Mouse (Mus musculus) neural tube, embryonic 14.5 days (tissue): ENCODE results near the gene Meis2. TPM values are rescaled to one million over a fixed set of nuclear protein-coding genes. Genes with fewer than 3 reads are reported as not detected.

Experiments
- ATAC-seq: fragments of 200-750 bp; cut with Nextera tagmentation; 2 replicates; pipeline ENCODE4 v1.8.0; 2017; ENCODE audit warnings: low read depth, mild to moderate bottlenecking, moderate TSS enrichment, moderate library complexity
- H3K27ac ChIP-seq: fragments of 300-500 bp; sonication (generic); 2 replicates; pipeline ENCODE4 v1.5.1; 2014; ENCODE audit warnings: low read depth, mild to moderate bottlenecking, control low read depth, low read length, moderate library complexity, mixed read lengths
- H3K27me3 ChIP-seq: fragments of 300-500 bp; sonication (generic); 2 replicates; pipeline ENCODE4 v1.6.1; 2014; ENCODE audit warnings: low read length; ENCODE audit not compliant: control insufficient read depth, insufficient read depth
- H3K36me3 ChIP-seq: fragments of 300-500 bp; sonication (generic); 2 replicates; pipeline ENCODE4 v1.6.1; 2014; ENCODE audit warnings: low read length, mixed read lengths; ENCODE audit not compliant: control insufficient read depth, insufficient read depth
- H3K4me1 ChIP-seq: fragments of 300-500 bp; sonication (generic); 2 replicates; pipeline ENCODE4 v1.6.1; 2014; ENCODE audit warnings: low read length; ENCODE audit not compliant: control insufficient read depth, insufficient read depth
- H3K4me2 ChIP-seq: fragments of 300-500 bp; sonication (generic); 2 replicates; pipeline ENCODE4 v1.6.1; 2014; ENCODE audit warnings: mild to moderate bottlenecking, low read depth, low read length, control low read depth
- H3K4me3 ChIP-seq: fragments of 300-500 bp; sonication (generic); 2 replicates; pipeline ENCODE4 v1.5.1; 2014; ENCODE audit warnings: low read depth, low read length, control low read depth, mixed read lengths
- H3K9ac ChIP-seq: fragments of 300-500 bp; sonication (generic); replicated peaks from 2 replicates; pipeline ENCODE4 v1.6.1; 2014; ENCODE audit warnings: low read depth, mild to moderate bottlenecking, control low read depth, low read length, mixed read lengths
- H3K9me3 ChIP-seq: fragments of 300-500 bp; sonication (generic); 2 replicates; pipeline ENCODE4 v1.6.1; 2016; ENCODE audit warnings: low read length; ENCODE audit not compliant: control insufficient read depth
- WGBS: fragments of 180-500 bp; shearing (Covaris S2); extraction: QIAGEN DNeasy Blood & Tissue Kit; methylation state at CpG from one replicate; pipeline ENCODE4 v1.1.7; 2014; 5-methylcytosine and 5-hydroxymethylcytosine counted together
- polyA plus RNA-seq: library from polyadenylated mRNA; unstranded; fragments of >200 nt; fragmentation: Nextera tagmentation; extraction: Ambion mirVana; gene quantifications from 2 replicates; pipeline ENCODE4 v1.2.1, GENCODE M21; 2014

Meis2 gene
- polyA plus RNA-seq, 1 experiment from 2014 or later, result 117 TPM

DNA sequence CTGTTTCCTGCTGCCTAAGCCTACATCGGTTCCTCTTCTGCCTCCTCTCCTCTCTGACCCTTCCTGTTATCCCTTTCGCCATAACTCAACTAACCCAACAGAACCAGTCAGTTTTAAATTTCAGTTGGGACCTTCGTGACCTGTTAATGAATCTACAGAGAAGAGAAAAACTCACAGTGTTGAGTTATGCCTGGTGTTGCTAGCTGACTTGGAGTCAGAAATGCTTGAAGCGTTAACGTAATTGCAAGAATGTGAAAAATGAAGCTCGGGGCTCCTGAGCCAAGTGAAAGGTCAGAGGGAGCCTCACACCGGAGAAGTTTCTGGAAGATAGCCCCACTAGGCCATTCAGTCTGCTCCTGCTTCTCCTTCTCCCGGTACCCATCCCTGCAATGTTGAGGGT is 18.3 kb downstream of the Meis2 start:
- H3K9me3 ChIP-seq, result no peaks in the 10 kb centered on the region
- no peak for ATAC-seq
- WGBS, result 64% methylated on average over 8 of the region's 8 CpGs
- H3K27me3 ChIP-seq, result no peaks in the 10 kb centered on the region
- no peak overlapping the region for H3K27ac ChIP-seq
- no peaks in the 10 kb centered on the region for H3K36me3 ChIP-seq
- peaks cover 25% of the 10 kb centered on the region for H3K4me1 ChIP-seq
- H3K4me2 ChIP-seq, result no peak overlapping the region
- H3K4me3 ChIP-seq, result no peak overlapping the region
- H3K9ac ChIP-seq, result no peak overlapping the region

GRCm38 (mm10) chr2:116045048-116045447 is 20.6 kb downstream of the Meis2 start:
- Histone ChIP-seq H3K36me3 (no peaks in the 10 kb centered on the region), H3K27ac (no peak overlapping the region), H3K4me3 (no peak overlapping the region), H3K27me3 (no peaks in the 10 kb centered on the region), H3K4me1 (peaks cover 24% of the 10 kb centered on the region), H3K4me2 (no peak overlapping the region), H3K9ac (no peak overlapping the region), H3K9me3 (no peaks in the 10 kb centered on the region)
- no peak; the same call in 1 of the 2 replicates for ATAC-seq
- 10% methylated on average over 7 of the region's 7 CpGs for WGBS

GRCm38 (mm10) chr2:116042934-116043698 is 22.5 kb downstream of the Meis2 start:
- Histone ChIP-seq H3K27ac (peak overlapping the region; percentile 28; the same call in 1 of the 2 replicates), H3K36me3 (no peaks in the 10 kb centered on the region), H3K4me1 (peaks cover 24% of the 10 kb centered on the region), H3K27me3 (no peaks in the 10 kb centered on the region), H3K4me3 (no peak overlapping the region), H3K9me3 (no peaks in the 10 kb centered on the region), H3K9ac (no peak overlapping the region), H3K4me2 (peak overlapping the region; percentile 9; the same call in 1 of the 2 replicates)
- peak; percentile 50; the same call in 1 of the 2 replicates for ATAC-seq
- WGBS, result 21% methylated on average over 12 of the region's 12 CpGs

- 42% methylated on average over 9 of the region's 9 CpGs for WGBS
- Histone ChIP-seq H3K4me1 (peaks cover 24% of the 10 kb centered on the region), H3K4me3 (no peak overlapping the region), H3K36me3 (no peaks in the 10 kb centered on the region), H3K27ac (no peak overlapping the region), H3K9ac (no peak overlapping the region), H3K4me2 (peak overlapping the region; percentile 9; the same call in 1 of the 2 replicates), H3K9me3 (no peaks in the 10 kb centered on the region), H3K27me3 (no peaks in the 10 kb centered on the region)
- peak; percentile 52; the same call in 1 of the 2 replicates for ATAC-seq
These were observed 23.2 kb downstream of the Meis2 start for GRCm38 (mm10) chr2:116042447-116042846.

DNA sequence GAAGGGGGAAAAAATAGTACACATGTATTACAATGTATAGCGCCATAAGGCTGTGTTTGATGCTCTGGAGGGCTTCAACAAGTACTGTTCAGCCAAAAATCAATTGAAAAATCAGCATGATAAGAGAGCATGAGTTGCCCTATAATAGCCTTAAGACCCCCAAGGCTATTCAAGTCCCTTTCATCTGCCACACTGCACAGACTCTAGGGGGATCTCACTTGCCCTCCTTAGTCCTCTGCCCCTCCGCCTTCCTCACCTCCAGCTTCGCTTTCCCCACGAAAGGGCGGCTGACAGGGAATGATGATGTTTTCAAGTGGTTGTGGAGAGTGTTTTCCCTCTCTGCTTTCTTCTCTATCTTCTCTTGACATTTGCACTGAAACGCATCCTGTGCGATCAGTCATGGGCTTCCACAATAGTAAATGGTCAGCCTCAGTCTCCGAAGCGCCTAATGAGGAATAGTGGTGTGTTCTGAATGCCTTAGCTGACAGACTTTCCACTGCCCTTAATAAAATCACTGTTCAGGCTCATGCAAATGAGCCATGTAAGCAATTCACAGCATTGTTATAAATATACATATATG is 23.9 kb downstream of the Meis2 start:
- Histone ChIP-seq H3K4me1 (peaks cover 24% of the 10 kb centered on the region), H3K9me3 (no peaks in the 10 kb centered on the region), H3K4me3 (no peak overlapping the region), H3K27me3 (no peaks in the 10 kb centered on the region), H3K27ac (no peak overlapping the region), H3K4me2 (no peak overlapping the region), H3K9ac (no peak overlapping the region), H3K36me3 (no peaks in the 10 kb centered on the region)
- WGBS, result 45% methylated on average over 9 of the region's 9 CpGs
- ATAC-seq, result no peak

GRCm38 (mm10) chr2:116035345-116035744 is 30.3 kb downstream of the Meis2 start:
- Histone ChIP-seq H3K27me3 (no peaks in the 10 kb centered on the region), H3K27ac (no peak overlapping the region), H3K36me3 (no peaks in the 10 kb centered on the region), H3K4me1 (no peaks in the 10 kb centered on the region), H3K4me3 (no peak overlapping the region), H3K9me3 (no peaks in the 10 kb centered on the region), H3K9ac (no peak overlapping the region), H3K4me2 (no peak overlapping the region)
- 74% methylated on average over 5 of the region's 5 CpGs for WGBS
- no peak for ATAC-seq

DNA sequence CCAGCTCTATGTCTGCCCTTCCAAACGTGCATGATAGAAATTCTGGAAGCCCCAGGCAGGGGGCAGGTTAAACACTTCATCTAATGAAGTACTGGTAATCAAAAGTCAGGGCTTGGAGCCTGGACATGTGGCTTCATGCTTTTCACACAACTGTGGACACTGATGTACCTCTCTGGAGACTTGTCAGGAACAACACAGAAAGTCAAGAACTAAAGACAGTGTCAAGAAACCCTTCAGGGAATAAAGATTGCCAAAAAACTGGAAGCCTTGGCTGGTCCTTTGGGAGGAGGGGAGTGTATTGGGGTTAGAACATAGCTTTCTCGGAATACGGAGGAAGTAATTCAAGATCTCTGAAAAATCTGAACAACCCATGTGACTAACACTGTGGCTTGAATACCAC is 37.5 kb downstream of the Meis2 start:
- Histone ChIP-seq H3K4me1 (no peaks in the 10 kb centered on the region), H3K27ac (no peak overlapping the region), H3K9me3 (no peaks in the 10 kb centered on the region), H3K4me3 (no peak overlapping the region), H3K36me3 (no peaks in the 10 kb centered on the region), H3K9ac (no peak overlapping the region), H3K27me3 (no peaks in the 10 kb centered on the region), H3K4me2 (no peak overlapping the region)
- WGBS, result 66% methylated on average over 3 of the region's 3 CpGs
- no peak for ATAC-seq

- H3K4me1 ChIP-seq, result peaks cover 26% of the 10 kb centered on the region
- ATAC-seq, result no peak
- H3K27me3 ChIP-seq, result no peaks in the 10 kb centered on the region
- no peak overlapping the region for H3K9ac ChIP-seq
- H3K27ac ChIP-seq, result no peak overlapping the region
- no peak overlapping the region for H3K4me3 ChIP-seq
- WGBS, result 71% methylated on average over 5 of the region's 5 CpGs
- H3K4me2 ChIP-seq, result no peak overlapping the region
- H3K36me3 ChIP-seq, result no peaks in the 10 kb centered on the region
- H3K9me3 ChIP-seq, result no peaks in the 10 kb centered on the region
These were observed 42.8 kb downstream of the Meis2 start for GRCm38 (mm10) chr2:116022876-116023275.

GRCm38 (mm10) chr2:116021931-116022330 is 43.7 kb downstream of the Meis2 start:
- H3K36me3 ChIP-seq, result no peaks in the 10 kb centered on the region
- ATAC-seq, result no peak
- no peak overlapping the region for H3K9ac ChIP-seq
- H3K4me2 ChIP-seq, result no peak overlapping the region
- H3K4me1 ChIP-seq, result peaks cover 26% of the 10 kb centered on the region
- no peaks in the 10 kb centered on the region for H3K27me3 ChIP-seq
- 60% methylated on average over 4 of the region's 4 CpGs for WGBS
- no peak overlapping the region for H3K27ac ChIP-seq
- H3K9me3 ChIP-seq, result no peaks in the 10 kb centered on the region
- H3K4me3 ChIP-seq, result no peak overlapping the region
